Mouse (Mus musculus) bone marrow, adult 2 months (tissue): ENCODE measurements around the gene Acsm2. TPM values are rescaled to one million over a fixed set of nuclear protein-coding genes. Genes with fewer than 3 reads are reported as not detected.

Source experiments
- H3K27ac ChIP-seq: fragments of 200-500 bp; 2 replicates; pipeline ENCODE4 v1.5.1; 2012; ENCODE audit warnings: low read depth, mild to moderate bottlenecking, control low read depth, inconsistent platforms, low read length; ENCODE audit not compliant: control insufficient read depth, poor library complexity, insufficient read depth
- H3K4me1 ChIP-seq: fragments of 200-500 bp; 2 replicates; pipeline ENCODE4 v1.6.1; 2011; ENCODE audit warnings: low read length; ENCODE audit not compliant: control insufficient read depth, insufficient read depth
- H3K4me3 ChIP-seq: fragments of 200-500 bp; replicated peaks from 2 replicates; pipeline ENCODE3; 2011; ENCODE audit warnings: mild to moderate bottlenecking, low read depth, low read length, control low read depth; ENCODE audit not compliant: control insufficient read depth
- CTCF ChIP-seq: fragments of 200-500 bp; IDR thresholded peaks from 2 replicates; pipeline ENCODE4 v1.5.1; 2011; ENCODE audit warnings: low read length, control low read depth; ENCODE audit not compliant: control insufficient read depth, insufficient read depth
- POLR2A ChIP-seq: fragments of 200-500 bp; IDR thresholded peaks from 2 replicates; pipeline ENCODE4 v1.6.1; 2011; ENCODE audit warnings: low read depth, mild to moderate bottlenecking, control low read depth, low read length, borderline replicate concordance; ENCODE audit not compliant: control insufficient read depth
- WGBS: fragments of 180-500 bp; shearing (Covaris S2); methylation state at CpG from one replicate; pipeline ENCODE4 v1.1.7; 2018; 5-methylcytosine and 5-hydroxymethylcytosine counted together
- polyA plus RNA-seq: library from polyadenylated mRNA; stranded (reverse); fragments of >200 nt; gene quantifications from 2 replicates; pipeline ENCODE4 v1.2.4, GENCODE M21; 2011; ENCODE audit warnings: low replicate concordance; ENCODE audit not compliant: missing spikeins, insufficient read depth, insufficient read length

The Acsm2 gene
- polyA plus RNA-seq, 1 experiment = 9.7 TPM

- TF ChIP-seq CTCF (no peak), POLR2A (no peak)
- no peaks in the 10 kb centered on the region for H3K4me1 ChIP-seq
- 53% methylated on average over 4 of the region's 4 CpGs for WGBS
- no peak within 1 kb of the TSS for H3K4me3 ChIP-seq
- H3K27ac ChIP-seq = no peak within 1 kb of the TSS
Measured at GRCm38 (mm10) chr7:119523389-119523788, 30.8 kb upstream of the Acsm2 start, which contains the start of gene Pdilt. Gene Pdilt (minus strand): TSS chr7:119523489.

- Histone ChIP-seq H3K4me1 (no peaks in the 10 kb centered on the region), H3K27ac (no peak overlapping the region), H3K4me3 (no peak overlapping the region)
- 56% methylated on average over 2 of the region's 2 CpGs for WGBS
- no peak for TF ChIP-seq POLR2A
- no peak for TF ChIP-seq CTCF
Measured at GRCm38 (mm10) chr7:119525881-119526281, 28.3 kb upstream of the Acsm2 start.

- no peaks in the 10 kb centered on the region for H3K4me1 ChIP-seq
- H3K27ac ChIP-seq = no peak overlapping the region
- H3K4me3 ChIP-seq = no peak overlapping the region
- WGBS = 82% methylated on average over 13 of the region's 13 CpGs
- TF ChIP-seq POLR2A (no peak), CTCF (no peak)
Measured at GRCm38 (mm10) chr7:119526486-119526885, 27.7 kb upstream of the Acsm2 start.

GRCm38 (mm10) chr7:119527135-119527534 is 27.0 kb upstream of the Acsm2 start:
- Histone ChIP-seq H3K4me1 (no peaks in the 10 kb centered on the region), H3K27ac (no peak overlapping the region), H3K4me3 (no peak overlapping the region)
- TF ChIP-seq POLR2A = no peak
- no peak for TF ChIP-seq CTCF
- 81% methylated on average over 1 of the region's 1 CpGs for WGBS

- H3K4me1 ChIP-seq = no peaks in the 10 kb centered on the region
- H3K4me3 ChIP-seq = no peak overlapping the region
- 54% methylated on average over 2 of the region's 2 CpGs for WGBS
Measured at GRCm38 (mm10) chr7:119527548-119527947, 26.6 kb upstream of the Acsm2 start.

GRCm38 (mm10) chr7:119528617-119529016 is 25.5 kb upstream of the Acsm2 start:
- 72% methylated on average over 7 of the region's 7 CpGs for WGBS
- TF ChIP-seq POLR2A = no peak
- no peak for TF ChIP-seq CTCF
- H3K27ac ChIP-seq = no peak overlapping the region
- H3K4me1 ChIP-seq = no peaks in the 10 kb centered on the region
- no peak overlapping the region for H3K4me3 ChIP-seq

More at GRCm38 (mm10) chr7:119527548-119527947, 26.6 kb upstream of the Acsm2 start:
- TF ChIP-seq POLR2A (no peak), CTCF (no peak)
- no peak overlapping the region for H3K27ac ChIP-seq

- TF ChIP-seq POLR2A (no peak), CTCF (no peak)
- Histone ChIP-seq H3K27ac (no peak overlapping the region), H3K4me3 (no peak overlapping the region), H3K4me1 (no peaks in the 10 kb centered on the region)
- 47% methylated on average over 1 of the region's 1 CpGs for WGBS
Measured at GRCm38 (mm10) chr7:119532924-119533323, 21.2 kb upstream of the Acsm2 start.

- H3K27ac ChIP-seq = no peak overlapping the region
- WGBS = 73% methylated on average over 2 of the region's 2 CpGs
- no peaks in the 10 kb centered on the region for H3K4me1 ChIP-seq
- TF ChIP-seq CTCF = no peak
- TF ChIP-seq POLR2A = no peak
- no peak overlapping the region for H3K4me3 ChIP-seq
Measured at GRCm38 (mm10) chr7:119534389-119534788, 19.8 kb upstream of the Acsm2 start.

GRCm38 (mm10) chr7:119542445-119542844 is 11.7 kb upstream of the Acsm2 start:
- H3K27ac ChIP-seq = no peak overlapping the region
- no peaks in the 10 kb centered on the region for H3K4me1 ChIP-seq
- no peak overlapping the region for H3K4me3 ChIP-seq
- no peak for TF ChIP-seq POLR2A
- TF ChIP-seq CTCF = no peak
- 63% methylated on average over 2 of the region's 2 CpGs for WGBS
